Mouse (Mus musculus) liver, embryonic 13.5 days (tissue): ENCODE measurements around the gene Zdbf2. TPM values are rescaled to one million over a fixed set of nuclear protein-coding genes. Genes with fewer than 3 reads are reported as not detected.
"Not testable (repeated sequence)": the region's sequence is repeated elsewhere in the genome, so short reads cannot be mapped to it uniquely, and the experiment has no call there.

Source experiments
- ATAC-seq: fragments of 200-750 bp; cut with Nextera tagmentation; 2 replicates; pipeline ENCODE4 v1.8.0; 2017; ENCODE audit warnings: low read depth, mild to moderate bottlenecking, moderate number of reproducible peaks, moderate library complexity
- DNase-seq: peaks from one replicate; pipeline ENCODE4 v3.0.0; 2022
- H3K27ac ChIP-seq: fragments of 300-500 bp; sonication (generic); 2 replicates; pipeline ENCODE4 v1.5.1; 2015; ENCODE audit warnings: moderate library complexity, mild to moderate bottlenecking, inconsistent platforms
- H3K27me3 ChIP-seq: fragments of 300-500 bp; sonication (generic); 2 replicates; pipeline ENCODE4 v1.6.1; 2015; ENCODE audit warnings: mild to moderate bottlenecking, inconsistent platforms
- H3K36me3 ChIP-seq: fragments of 300-500 bp; sonication (generic); 2 replicates; pipeline ENCODE4 v1.6.1; 2015; ENCODE audit warnings: mild to moderate bottlenecking, inconsistent platforms
- H3K4me1 ChIP-seq: fragments of 300-500 bp; sonication (generic); replicated peaks from 2 replicates; pipeline ENCODE4 v1.6.1; 2015; ENCODE audit warnings: inconsistent platforms
- H3K4me2 ChIP-seq: fragments of 300-500 bp; sonication (generic); 2 replicates; pipeline ENCODE4 v1.6.1; 2015; ENCODE audit warnings: inconsistent platforms, mild to moderate bottlenecking, moderate library complexity
- H3K4me3 ChIP-seq: fragments of 300-500 bp; sonication (generic); replicated peaks from 2 replicates; pipeline ENCODE4 v1.5.1; 2015; ENCODE audit warnings: mild to moderate bottlenecking, inconsistent platforms
- H3K9ac ChIP-seq: fragments of 300-500 bp; sonication (generic); 2 replicates; pipeline ENCODE4 v1.6.1; 2015; ENCODE audit warnings: mild to moderate bottlenecking, inconsistent platforms
- H3K9me3 ChIP-seq: fragments of 300-500 bp; sonication (generic); replicated peaks from 2 replicates; pipeline ENCODE4 v1.6.1; 2016; ENCODE audit warnings: inconsistent platforms
- WGBS: fragments of 180-500 bp; shearing (Covaris S2); methylation state at CpG from one replicate; pipeline ENCODE4 v1.1.7; 2015; ENCODE audit not compliant: insufficient replicate concordance; 5-methylcytosine and 5-hydroxymethylcytosine counted together
- polyA plus RNA-seq: library from polyadenylated mRNA; unstranded; fragments of >200 nt; fragmentation: Nextera tagmentation; extraction: Ambion mirVana; gene quantifications from 2 replicates; pipeline ENCODE4 v1.2.1, GENCODE M21; 2015

Gene Zdbf2
- polyA plus RNA-seq, 1 experiment from 2014 or later = 0.89 TPM

DNA sequence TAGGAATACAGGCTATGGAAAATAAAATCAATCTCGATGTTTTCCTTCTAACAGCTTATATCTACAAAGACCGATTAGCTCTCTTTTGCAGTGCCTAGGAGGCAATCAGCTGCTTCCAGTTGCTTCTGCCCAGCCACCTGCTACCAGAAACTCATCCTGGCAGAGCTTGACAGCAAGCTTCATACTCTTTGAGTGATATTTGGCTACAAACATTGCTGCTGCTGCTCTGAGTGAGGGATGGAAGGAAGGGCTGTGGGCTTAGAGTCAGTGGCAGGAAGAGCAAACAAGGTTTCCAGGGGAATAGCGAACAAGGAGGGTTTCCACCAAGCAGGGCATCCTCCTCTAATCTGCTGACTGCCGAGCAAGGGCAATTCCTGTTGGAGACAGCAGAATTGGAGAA is 7.6 kb upstream of the Zdbf2 start:
- 23% methylated on average over 4 of the region's 4 CpGs for WGBS
- no peak for ATAC-seq
- Histone ChIP-seq H3K4me3 (no peak overlapping the region), H3K36me3 (no peaks in the 10 kb centered on the region), H3K4me2 (no peak overlapping the region), H3K27me3 (peaks cover 95% of the 10 kb centered on the region), H3K9me3 (no peaks in the 10 kb centered on the region), H3K9ac (no peak overlapping the region), H3K27ac (no peak overlapping the region), H3K4me1 (no peaks in the 10 kb centered on the region)
- DNase-seq = no peak

- H3K27ac ChIP-seq = no peak overlapping the region
- ATAC-seq (no peak), DNase-seq (no peak)
- no peaks in the 10 kb centered on the region for H3K36me3 ChIP-seq
- no peak overlapping the region for H3K4me2 ChIP-seq
- H3K4me3 ChIP-seq = no peak overlapping the region
- no peaks in the 10 kb centered on the region for H3K9me3 ChIP-seq
- peaks cover 95% of the 10 kb centered on the region for H3K27me3 ChIP-seq
- WGBS = 36% methylated on average over 12 of the region's 12 CpGs
- H3K9ac ChIP-seq = no peak overlapping the region
- H3K4me1 ChIP-seq = no peaks in the 10 kb centered on the region
These were observed 6.9 kb upstream of the Zdbf2 start for GRCm38 (mm10) chr1:63266121-63266520.

GRCm38 (mm10) chr1:63266716-63267115 is 6.3 kb upstream of the Zdbf2 start:
- H3K36me3 ChIP-seq = no peaks in the 10 kb centered on the region
- H3K4me1 ChIP-seq = no peaks in the 10 kb centered on the region
- peaks cover 97% of the 10 kb centered on the region for H3K27me3 ChIP-seq
- H3K4me2 ChIP-seq = no peak overlapping the region
- H3K9me3 ChIP-seq = no peaks in the 10 kb centered on the region
- no peak for DNase-seq
- no peak overlapping the region for H3K27ac ChIP-seq
- H3K9ac ChIP-seq = no peak overlapping the region
- 40% methylated on average over 15 of the region's 15 CpGs for WGBS
- no peak overlapping the region for H3K4me3 ChIP-seq
- ATAC-seq = no peak

DNA sequence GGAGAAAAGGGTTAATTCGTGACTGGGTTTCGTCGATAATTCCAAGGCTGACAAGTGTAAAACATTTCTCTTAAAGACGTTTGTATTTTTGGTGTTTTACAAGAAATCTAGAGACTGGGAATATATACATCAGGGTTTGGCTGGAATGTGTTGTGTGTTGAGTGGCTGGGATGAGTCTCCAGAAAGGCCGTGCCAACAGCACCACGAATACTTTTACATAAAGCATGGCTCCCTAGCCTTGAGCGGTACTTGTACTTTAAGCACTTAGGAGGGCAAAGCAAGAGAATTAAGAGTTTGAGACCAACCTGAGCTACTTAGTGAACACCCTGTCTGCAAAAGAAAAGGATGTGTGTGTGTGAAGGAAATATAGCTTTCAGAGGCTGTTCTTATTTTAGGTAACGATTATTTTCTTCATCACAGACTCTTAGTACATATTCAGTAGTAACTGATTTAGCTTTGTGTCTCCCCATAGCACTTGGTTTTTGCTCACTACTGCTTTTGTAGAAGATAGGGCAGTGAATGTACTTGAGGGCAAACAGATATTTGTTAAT is 865 bp upstream of the Zdbf2 start:
- 28% methylated on average over 8 of the region's 8 CpGs for WGBS
- Histone ChIP-seq H3K4me1 (peaks cover 10% of the 10 kb centered on the region; the same call in 1 of the 2 replicates), H3K27ac (no peak overlapping the region), H3K36me3 (no peaks in the 10 kb centered on the region), H3K4me2 (no peak overlapping the region), H3K4me3 (no peak overlapping the region), H3K9me3 (no peaks in the 10 kb centered on the region), H3K27me3 (peaks cover 90% of the 10 kb centered on the region), H3K9ac (no peak overlapping the region)
- no peak for ATAC-seq
- no peak for DNase-seq

GRCm38 (mm10) chr1:63273339-63273951 is 380 bp downstream of the Zdbf2 start:
- no peak for DNase-seq

DNA sequence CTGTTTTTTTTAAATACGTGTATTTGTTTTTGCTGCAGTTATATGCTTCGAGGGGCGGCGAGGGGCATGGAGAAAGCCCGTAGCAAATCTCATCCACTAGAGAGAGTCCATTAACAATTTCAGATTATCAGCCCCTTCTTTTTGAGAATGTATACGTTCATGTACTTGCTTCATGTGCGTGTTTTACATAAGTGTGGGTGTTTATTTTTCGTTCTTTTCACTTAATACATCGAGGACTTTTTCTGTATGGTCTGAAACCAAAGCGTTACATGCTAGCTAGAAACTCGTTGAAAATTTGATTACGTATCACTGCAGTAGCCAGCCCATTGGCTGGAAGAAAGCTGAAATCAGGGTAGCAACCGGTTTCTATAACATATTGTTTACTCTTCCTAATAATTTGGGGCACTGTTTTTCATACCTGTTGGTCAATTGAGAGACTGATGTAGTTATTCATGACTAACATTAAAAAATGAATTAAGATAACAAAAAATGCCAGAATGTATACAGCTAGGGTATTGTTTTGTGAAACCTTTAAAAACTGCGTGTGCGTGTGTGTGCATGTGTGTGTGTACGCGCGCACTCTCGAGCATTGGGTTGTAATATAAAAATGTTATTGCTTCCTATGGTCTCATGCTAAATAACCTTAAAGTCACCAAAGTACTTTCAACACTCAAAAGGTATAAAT is 1.1 kb downstream of the Zdbf2 start:
- ATAC-seq (no peak), DNase-seq (no peak)
- H3K4me2 ChIP-seq = peak overlapping the region; percentile 61
- H3K27me3 ChIP-seq = peaks cover 83% of the 10 kb centered on the region
- 18% methylated on average over 19 of the region's 19 CpGs for WGBS
- no peaks in the 10 kb centered on the region for H3K9me3 ChIP-seq
- H3K4me3 ChIP-seq = peak overlapping the region; percentile 49
- H3K4me1 ChIP-seq = peaks cover 10% of the 10 kb centered on the region; the same call in 1 of the 2 replicates
- no peaks in the 10 kb centered on the region for H3K36me3 ChIP-seq
- H3K9ac ChIP-seq = no peak overlapping the region
- no peak overlapping the region for H3K27ac ChIP-seq

More at GRCm38 (mm10) chr1:63273339-63273951, 380 bp downstream of the Zdbf2 start:
- Histone ChIP-seq H3K9ac (peak overlapping the region; percentile 47), H3K4me3 (peak overlapping the region; percentile 49), H3K9me3 (no peaks in the 10 kb centered on the region), H3K4me2 (peak overlapping the region; percentile 61), H3K4me1 (peaks cover 10% of the 10 kb centered on the region; the same call in 1 of the 2 replicates), H3K27me3 (peaks cover 86% of the 10 kb centered on the region), H3K27ac (no peak overlapping the region), H3K36me3 (no peaks in the 10 kb centered on the region)
- 2% methylated on average over 69 of the region's 89 CpGs for WGBS
- no peak for ATAC-seq

GRCm38 (mm10) chr1:63278106-63278505 is 5.0 kb downstream of the Zdbf2 start:
- no peak overlapping the region for H3K4me2 ChIP-seq
- no peak overlapping the region for H3K27ac ChIP-seq
- no peaks in the 10 kb centered on the region for H3K36me3 ChIP-seq
- peaks cover 52% of the 10 kb centered on the region for H3K27me3 ChIP-seq
- ATAC-seq = no peak
- H3K9me3 ChIP-seq = no peaks in the 10 kb centered on the region
- no peak overlapping the region for H3K9ac ChIP-seq
- DNase-seq = no peak
- H3K4me3 ChIP-seq = no peak overlapping the region
- peaks cover 6% of the 10 kb centered on the region; the same call in 1 of the 2 replicates for H3K4me1 ChIP-seq
- WGBS = 33% methylated on average over 5 of the region's 5 CpGs

DNA sequence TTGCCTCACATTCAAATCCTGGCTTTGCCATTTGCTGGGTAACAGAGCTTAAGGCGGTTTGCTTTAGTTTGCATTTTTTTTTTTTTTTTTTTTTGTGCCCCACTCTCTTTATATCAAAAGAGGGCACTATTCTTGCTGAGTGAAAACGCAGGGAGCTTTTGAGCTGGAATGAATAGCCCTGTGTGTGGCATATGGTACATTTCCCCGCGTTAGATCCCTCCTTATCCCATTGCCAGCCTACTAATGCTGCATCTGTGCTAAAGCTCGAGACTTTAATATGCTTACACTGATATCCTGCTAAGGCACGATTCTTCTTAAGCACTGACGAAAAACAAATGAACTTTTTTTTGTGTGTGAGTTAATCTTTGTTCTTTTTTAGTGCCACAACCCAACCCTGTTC is 20.9 kb downstream of the Zdbf2 start:
- Histone ChIP-seq H3K4me1 (no peaks in the 10 kb centered on the region), H3K27me3 (no peaks in the 10 kb centered on the region), H3K9ac (no peak overlapping the region), H3K9me3 (no peaks in the 10 kb centered on the region), H3K4me3 (no peak overlapping the region), H3K36me3 (no peaks in the 10 kb centered on the region), H3K27ac (no peak overlapping the region), H3K4me2 (no peak overlapping the region)
- DNase-seq = no peak
- WGBS = 52% methylated on average over 7 of the region's 7 CpGs
- no peak for ATAC-seq

DNA sequence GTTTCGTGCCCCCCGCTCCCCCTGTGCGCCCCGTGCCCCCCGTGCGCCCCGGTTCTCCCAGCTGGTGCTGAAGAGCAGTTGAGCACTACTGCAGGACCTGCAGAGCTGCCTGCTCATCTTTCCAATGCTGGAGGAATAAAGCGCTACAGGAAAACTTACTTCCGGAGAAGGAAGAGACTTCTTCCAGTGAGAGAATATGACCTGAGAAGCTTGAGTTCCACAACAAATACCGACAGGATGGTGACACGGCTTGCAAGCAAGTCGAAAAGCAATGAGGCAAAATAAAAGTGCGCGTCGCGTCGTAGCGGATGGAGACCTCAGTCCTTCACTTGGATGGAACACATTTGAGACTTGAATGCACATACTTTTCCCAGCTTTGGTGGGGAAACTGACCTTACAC is 36.6 kb downstream of the Zdbf2 start:
- no peak overlapping the region for H3K9ac ChIP-seq
- H3K4me3 ChIP-seq = no peak overlapping the region
- no peak overlapping the region for H3K27ac ChIP-seq
- H3K4me2 ChIP-seq = no peak overlapping the region
- no peaks in the 10 kb centered on the region for H3K9me3 ChIP-seq
- H3K27me3 ChIP-seq = peaks cover 11% of the 10 kb centered on the region
- no peaks in the 10 kb centered on the region for H3K36me3 ChIP-seq
- H3K4me1 ChIP-seq = no peaks in the 10 kb centered on the region
- no peak for ATAC-seq
- WGBS = 45% methylated on average over 18 of the region's 18 CpGs
- no peak for DNase-seq

DNA sequence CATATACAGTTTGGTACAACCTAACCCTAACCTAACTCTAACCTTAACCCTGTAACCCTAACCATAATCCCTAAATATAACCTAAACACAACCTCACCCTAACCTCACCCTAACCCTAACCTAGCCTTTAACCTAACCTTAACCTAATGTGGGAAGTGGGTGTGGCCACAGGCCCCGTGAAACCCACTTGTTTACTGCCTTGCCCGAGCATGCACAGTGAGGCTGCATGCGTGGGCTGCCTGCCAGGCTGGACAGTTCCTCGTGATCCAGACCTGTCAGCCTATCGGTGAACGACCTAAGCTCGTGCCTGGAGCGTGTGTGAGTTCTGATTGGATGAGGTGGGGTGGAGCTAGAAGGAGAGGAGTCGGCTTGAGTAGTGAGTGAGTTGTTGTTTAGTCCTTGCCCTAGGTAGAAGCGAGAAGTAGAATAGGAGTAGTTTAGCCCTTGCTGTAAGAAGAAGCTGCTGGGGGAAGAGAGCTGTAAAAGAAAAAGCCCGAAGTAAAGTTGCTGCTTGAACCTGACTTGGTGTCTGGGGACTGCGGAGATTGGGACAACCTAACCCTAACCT is 50.6 kb downstream of the Zdbf2 start:
- not testable (repeated sequence) for H3K4me2 ChIP-seq, H3K36me3 ChIP-seq, H3K9me3 ChIP-seq, DNase-seq, ATAC-seq, H3K9ac ChIP-seq, H3K4me1 ChIP-seq, H3K27me3 ChIP-seq, H3K4me3 ChIP-seq, H3K27ac ChIP-seq
- WGBS = 28% methylated on average over 12 of the region's 12 CpGs
